Mouse (Mus musculus) ES-Bruce4 (cell line): ENCODE measurements around the gene Stab2. TPM values are rescaled to one million over a fixed set of nuclear protein-coding genes. Genes with fewer than 3 reads are reported as not detected.

Source experiments
- H3K27ac ChIP-seq: 2 replicates; pipeline ENCODE4 v1.5.1; 2012; ENCODE audit warnings: low read length, inconsistent platforms; ENCODE audit not compliant: insufficient read depth
- H3K27me3 ChIP-seq: 2 replicates; pipeline ENCODE4 v1.6.1; 2012; ENCODE audit warnings: mild to moderate bottlenecking, low read length, inconsistent platforms; ENCODE audit not compliant: control insufficient read depth, poor library complexity, insufficient read depth, severe bottlenecking
- H3K36me3 ChIP-seq: 2 replicates; pipeline ENCODE4 v1.6.1; 2012; ENCODE audit warnings: inconsistent platforms, mild to moderate bottlenecking, low read length, moderate library complexity; ENCODE audit not compliant: control insufficient read depth, poor library complexity, insufficient read depth, severe bottlenecking
- H3K4me1 ChIP-seq: one replicate; pipeline ENCODE4 v1.8.1; 2011; ENCODE audit warnings: low read length; ENCODE audit not compliant: control insufficient read depth, insufficient read depth
- H3K4me3 ChIP-seq: 2 replicates; pipeline ENCODE4 v1.5.1; 2011; ENCODE audit warnings: low read depth, mild to moderate bottlenecking, low read length
- H3K9ac ChIP-seq: 2 replicates; pipeline ENCODE4 v1.6.1; 2012; ENCODE audit warnings: low read depth, mild to moderate bottlenecking, inconsistent platforms; ENCODE audit not compliant: poor library complexity, severe bottlenecking
- H3K9me3 ChIP-seq: replicated peaks from 2 replicates; pipeline ENCODE4 v1.6.1; 2012; ENCODE audit warnings: mild to moderate bottlenecking, low read length, inconsistent platforms; ENCODE audit not compliant: control insufficient read depth, poor library complexity, insufficient read depth, severe bottlenecking
- CTCF ChIP-seq: IDR thresholded peaks from one replicate; pipeline ENCODE4 v1.8.1; 2011; ENCODE audit warnings: low read depth, low read length
- EP300 ChIP-seq: IDR thresholded peaks from 2 replicates; pipeline ENCODE4 v1.6.1; 2011; ENCODE audit warnings: low read depth, low read length; ENCODE audit not compliant: insufficient read depth
- POLR2A ChIP-seq: IDR thresholded peaks from one replicate; pipeline ENCODE4 v1.8.1; 2011; ENCODE audit warnings: low read length; ENCODE audit not compliant: insufficient read depth
- polyA plus RNA-seq: library from polyadenylated mRNA; stranded (reverse); fragments of >200 nt; gene quantifications from 2 replicates; pipeline ENCODE4 v1.2.4, GENCODE M21; 2011; ENCODE audit warnings: low read depth; ENCODE audit not compliant: missing spikeins, insufficient read depth, insufficient read length

Gene Stab2
- polyA plus RNA-seq, 1 experiment = not detected

- H3K9me3 ChIP-seq = no peaks in the 10 kb centered on the region
- no peaks in the 10 kb centered on the region for H3K27me3 ChIP-seq
- H3K4me3 ChIP-seq = no peak overlapping the region
- TF ChIP-seq CTCF (no peak), POLR2A (no peak), EP300 (no peak)
- H3K27ac ChIP-seq = no peak overlapping the region
- H3K4me1 ChIP-seq = no peaks in the 10 kb centered on the region
- no peak overlapping the region for H3K9ac ChIP-seq
- H3K36me3 ChIP-seq = no peaks in the 10 kb centered on the region
These were observed 121.4 kb downstream of the Stab2 start for GRCm38 (mm10) chr10:86886434-86886833.

GRCm38 (mm10) chr10:86881448-86881847, 126.4 kb downstream of the Stab2 start:
- no peaks in the 10 kb centered on the region for H3K4me1 ChIP-seq
- no peaks in the 10 kb centered on the region for H3K9me3 ChIP-seq
- no peaks in the 10 kb centered on the region for H3K36me3 ChIP-seq
- H3K9ac ChIP-seq = no peak overlapping the region
- no peak overlapping the region for H3K4me3 ChIP-seq
- H3K27me3 ChIP-seq = no peaks in the 10 kb centered on the region
- TF ChIP-seq EP300 = no peak
- no peak for TF ChIP-seq POLR2A
- TF ChIP-seq CTCF = no peak
- no peak overlapping the region for H3K27ac ChIP-seq

GRCm38 (mm10) chr10:86880071-86880806, 127.6 kb downstream of the Stab2 start:
- TF ChIP-seq POLR2A (no peak), EP300 (no peak), CTCF (no peak)
- H3K9ac ChIP-seq = no peak overlapping the region
- no peaks in the 10 kb centered on the region for H3K27me3 ChIP-seq
- H3K9me3 ChIP-seq = no peaks in the 10 kb centered on the region
- H3K36me3 ChIP-seq = no peaks in the 10 kb centered on the region
- H3K27ac ChIP-seq = no peak overlapping the region
- H3K4me1 ChIP-seq = no peaks in the 10 kb centered on the region
- H3K4me3 ChIP-seq = no peak overlapping the region

- H3K4me1 ChIP-seq = no peaks in the 10 kb centered on the region
- H3K4me3 ChIP-seq = no peak overlapping the region
- no peaks in the 10 kb centered on the region for H3K9me3 ChIP-seq
- no peaks in the 10 kb centered on the region for H3K36me3 ChIP-seq
- TF ChIP-seq CTCF (no peak), POLR2A (no peak), EP300 (no peak)
- H3K27ac ChIP-seq = no peak overlapping the region
- H3K27me3 ChIP-seq = no peaks in the 10 kb centered on the region
- no peak overlapping the region for H3K9ac ChIP-seq
These were observed 129.1 kb downstream of the Stab2 start for GRCm38 (mm10) chr10:86878721-86879120.

GRCm38 (mm10) chr10:86872591-86872990, 135.2 kb downstream of the Stab2 start:
- no peak overlapping the region for H3K4me3 ChIP-seq
- H3K36me3 ChIP-seq = no peaks in the 10 kb centered on the region
- no peaks in the 10 kb centered on the region for H3K27me3 ChIP-seq
- no peaks in the 10 kb centered on the region for H3K4me1 ChIP-seq
- H3K27ac ChIP-seq = no peak overlapping the region
- TF ChIP-seq POLR2A (no peak), CTCF (no peak), EP300 (no peak)
- H3K9me3 ChIP-seq = no peaks in the 10 kb centered on the region
- H3K9ac ChIP-seq = no peak overlapping the region

GRCm38 (mm10) chr10:86872121-86872520, 135.7 kb downstream of the Stab2 start:
- no peaks in the 10 kb centered on the region for H3K4me1 ChIP-seq
- H3K27me3 ChIP-seq = no peaks in the 10 kb centered on the region
- no peaks in the 10 kb centered on the region for H3K36me3 ChIP-seq
- TF ChIP-seq POLR2A = no peak
- no peak for TF ChIP-seq EP300
- no peak for TF ChIP-seq CTCF
- H3K9me3 ChIP-seq = no peaks in the 10 kb centered on the region
- H3K27ac ChIP-seq = no peak overlapping the region
- no peak overlapping the region for H3K9ac ChIP-seq
- no peak overlapping the region for H3K4me3 ChIP-seq
